Mouse (Mus musculus): ENCODE results near the gene Zfp212. TPM values are rescaled to one million over a fixed set of nuclear protein-coding genes. Genes with fewer than 3 reads are reported as not detected.
"Not testable (repeated sequence)": the region's sequence is repeated elsewhere in the genome, so short reads cannot be mapped to it uniquely, and the experiment has no call there.

Zfp212 gene
- polyA plus RNA-seq, 1 experiment, result 15.2 TPM

DNA sequence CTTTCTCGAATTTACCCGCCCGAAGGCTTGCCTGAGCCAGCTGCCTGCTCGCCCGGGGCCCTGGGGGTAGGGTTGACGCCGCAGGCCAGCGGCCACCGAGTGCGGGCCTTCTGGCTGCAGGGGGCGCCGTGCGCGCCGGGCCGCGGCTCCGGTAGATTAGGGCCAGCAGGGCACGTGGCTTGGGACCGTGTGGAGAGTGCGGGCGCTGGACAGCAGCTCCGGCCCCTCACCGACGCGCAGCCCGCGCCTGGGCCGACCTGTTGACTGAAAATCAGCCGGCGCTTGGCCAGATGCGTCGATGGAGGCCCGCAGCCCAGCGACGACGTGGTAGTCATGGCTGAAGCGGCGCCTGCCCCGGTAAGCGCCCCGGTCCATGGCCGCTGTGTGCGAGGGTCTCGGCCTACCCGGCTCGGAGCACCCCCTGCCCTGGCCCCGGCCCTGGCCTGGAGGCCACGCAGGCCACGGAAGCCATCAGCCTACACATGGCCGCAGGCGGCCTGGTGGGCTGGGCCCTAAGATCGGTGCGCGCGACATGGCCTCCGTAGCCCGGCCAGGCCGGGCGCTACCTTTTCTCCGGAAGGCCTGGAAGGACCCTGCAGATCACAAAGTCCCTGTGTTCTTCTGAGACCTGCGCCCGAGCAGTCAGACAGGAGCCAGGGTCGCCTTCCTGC is 22.9 kb downstream of the Zfp212 start:
- peak; percentile 52 for DNase-seq (ENCODE audit: low spot score)

DNA sequence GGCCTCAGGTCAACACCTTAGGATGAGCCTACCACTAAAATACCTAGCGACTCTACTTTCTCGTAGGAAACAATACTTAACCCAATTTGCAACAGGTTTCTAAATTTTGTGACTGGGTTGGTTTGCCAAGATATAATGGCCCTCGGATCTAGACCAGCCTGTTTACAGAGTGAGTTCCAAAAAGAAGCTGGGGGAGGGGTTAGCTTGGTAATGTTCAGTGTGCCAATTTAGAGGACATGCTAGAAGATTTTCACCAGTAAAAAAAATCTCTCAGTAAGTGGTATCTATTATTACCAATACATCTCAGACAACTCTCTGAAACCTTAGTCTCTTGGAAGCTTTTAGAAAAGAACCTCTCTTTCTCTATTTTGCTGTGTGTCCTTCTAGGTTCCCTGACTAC is 23.4 kb downstream of the Zfp212 start:
- no peak for DNase-seq (ENCODE audit: low spot score)

- no peak for DNase-seq (ENCODE audit: low spot score)
Observed at GRCm38 (mm10) chr6:47947388-47947787, 27.1 kb downstream of the Zfp212 start.

DNA sequence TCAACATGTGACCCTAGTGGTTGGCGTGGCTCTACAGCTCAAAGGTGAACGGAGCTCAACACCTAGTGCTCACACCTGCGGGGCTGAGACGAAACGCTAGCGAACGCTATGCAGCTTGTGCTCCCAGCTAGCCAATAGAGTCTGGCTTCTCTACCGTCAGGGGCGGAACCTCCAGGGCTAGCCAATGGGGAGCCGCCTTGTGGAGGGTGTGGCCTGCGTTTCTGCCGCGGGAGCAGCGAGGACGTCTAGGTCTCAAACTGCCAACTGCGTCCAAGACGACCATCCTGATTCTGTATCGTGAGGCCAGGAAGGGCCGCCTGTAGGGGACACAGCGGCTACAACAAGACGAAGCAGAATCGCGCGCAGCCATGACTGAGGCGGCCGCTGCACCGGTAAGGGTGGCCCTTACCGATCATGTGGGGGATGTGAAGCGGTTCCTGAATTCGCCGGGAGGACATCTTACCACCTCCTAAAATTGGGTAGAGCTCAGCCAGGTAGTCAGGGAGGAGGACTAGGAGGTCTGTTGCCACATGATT is 33.0 kb downstream of the Zfp212 start, which contains the start of gene Zfp956:
Zfp956 (plus strand) TSS at position 200 of the 536 bp plus-strand sequence.
- peak; percentile 78 for DNase-seq (ENCODE audit: low spot score)

DNA sequence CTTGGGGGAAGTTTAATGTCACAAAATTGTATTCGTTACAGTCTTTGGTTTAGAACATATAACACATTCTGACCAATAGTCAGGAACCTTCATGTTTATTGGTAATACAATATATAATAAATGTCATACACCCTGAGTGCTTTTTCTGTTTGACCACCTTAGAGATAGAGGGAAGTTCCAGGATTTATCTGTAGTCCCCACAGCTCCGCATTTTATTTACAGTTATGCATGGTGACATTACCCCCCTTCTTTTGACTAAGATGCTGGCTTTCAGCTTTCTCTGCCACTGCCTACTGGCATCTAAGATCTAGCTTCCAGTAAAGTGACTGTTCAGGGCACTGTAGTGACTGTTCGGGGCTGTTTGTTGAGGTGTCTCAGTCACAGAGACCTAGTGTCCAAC is 34.1 kb downstream of the Zfp212 start:
- no peak for DNase-seq (ENCODE audit: low spot score)

GRCm38 (mm10) chr6:47957816-47958215 is 37.5 kb downstream of the Zfp212 start:
- no peak for DNase-seq (ENCODE audit: low spot score)

- no peak for DNase-seq (ENCODE audit: low spot score)
Observed at GRCm38 (mm10) chr6:47960685-47961421, 40.6 kb downstream of the Zfp212 start.

GRCm38 (mm10) chr6:47963051-47963450 is 42.8 kb downstream of the Zfp212 start:
- no peak for DNase-seq (ENCODE audit: low spot score)

- DNase-seq (ENCODE audit: low spot score), result not testable (repeated sequence)
Observed at GRCm38 (mm10) chr6:47968166-47968565, 47.9 kb downstream of the Zfp212 start.

GRCm38 (mm10) chr6:47974599-47974998 is 54.3 kb downstream of the Zfp212 start:
- DNase-seq (ENCODE audit: low spot score), result no peak

DNA sequence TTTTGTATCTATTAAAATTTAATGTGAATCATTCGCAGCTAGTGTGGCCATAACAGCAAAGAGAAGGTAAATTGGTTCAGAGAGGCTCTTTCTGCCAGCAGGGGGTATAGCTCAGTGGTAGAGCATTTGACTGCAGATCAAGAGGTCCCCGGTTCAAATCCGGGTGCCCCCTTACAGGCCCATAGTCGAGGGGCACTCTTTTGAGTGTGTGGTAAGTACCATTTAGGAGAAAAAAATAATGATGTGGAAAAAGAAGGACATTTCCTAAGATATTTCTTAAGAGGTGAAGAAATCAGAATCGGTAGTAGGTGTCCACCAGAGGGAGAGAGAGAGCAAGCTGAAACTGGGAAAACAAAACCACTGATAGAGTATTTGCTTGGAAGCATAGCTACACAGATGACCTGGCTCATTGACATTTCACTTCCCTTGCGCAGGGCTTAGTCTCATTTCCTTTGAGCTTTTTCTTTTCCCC is 58.7 kb downstream of the Zfp212 start:
- peak; percentile 61 for DNase-seq (ENCODE audit: low spot score)

Other genes with a start within 250 kb of the Zfp212 start
- gene Pdia4, start 107.0 kb upstream of the Zfp212 start, polyA plus RNA-seq (2012; rRNA removed), result 76.1 and 88.5 TPM in 2 replicates
- 0.48 and 0.75 TPM in 2 replicates for gene Zfp786, start 89.6 kb upstream of the Zfp212 start, polyA plus RNA-seq (2012; rRNA removed)
- gene Zfp398, start 84.8 kb upstream of the Zfp212 start, polyA plus RNA-seq (2012; rRNA removed), result 6.6 and 8.2 TPM in 2 replicates
- gene Zfp282, start 43.3 kb upstream of the Zfp212 start, polyA plus RNA-seq (2012; rRNA removed), result 11.8 and 12.6 TPM in 2 replicates
- gene Zfp956, start 32.9 kb downstream of the Zfp212 start, polyA plus RNA-seq (2012; rRNA removed), result 11.7 and 14.1 TPM in 2 replicates
- 8.8 and 14.6 TPM in 2 replicates for gene Zfp777, start 128.4 kb downstream of the Zfp212 start, polyA plus RNA-seq (2012; rRNA removed)
- gene Zfp746, start 166.1 kb downstream of the Zfp212 start, polyA plus RNA-seq (2012; rRNA removed), result 19.7 and 20.5 TPM in 2 replicates

Data from urinary bladder, adult 2 months (tissue).